Mouse (Mus musculus) cerebellum, adult 2 months (tissue): ENCODE measurements around the gene Sh2d1b1. TPM values are rescaled to one million over a fixed set of nuclear protein-coding genes. Genes with fewer than 3 reads are reported as not detected.

Source experiments
- DNase-seq, 2 experiments: peaks; one replicate each; pipeline ENCODE4 v3.0.0; 2021
- H3K27ac ChIP-seq: fragments of 200-500 bp; 2 replicates; pipeline ENCODE4 v1.5.1; 2012; ENCODE audit warnings: low read length, control low read depth, inconsistent platforms; ENCODE audit not compliant: insufficient read depth
- H3K27me3 ChIP-seq: fragments of 200-500 bp; 2 replicates; pipeline ENCODE4 v1.6.1; 2012; ENCODE audit warnings: inconsistent platforms, mild to moderate bottlenecking, low read length, moderate library complexity; ENCODE audit not compliant: control insufficient read depth, insufficient read depth
- H3K4me1 ChIP-seq: fragments of 200-500 bp; 2 replicates; pipeline ENCODE4 v1.6.1; 2011; ENCODE audit warnings: low read length; ENCODE audit not compliant: control insufficient read depth, insufficient read depth
- H3K4me3 ChIP-seq: fragments of 200-500 bp; replicated peaks from 2 replicates; pipeline ENCODE3; 2011; ENCODE audit warnings: mild to moderate bottlenecking, low read depth, low read length, control low read depth; ENCODE audit not compliant: insufficient read depth
- CTCF ChIP-seq: fragments of 200-500 bp; IDR thresholded peaks from 2 replicates; pipeline ENCODE4 v1.5.1; 2011; ENCODE audit warnings: low read depth, mild to moderate bottlenecking, control low read depth, low read length, moderate library complexity, borderline replicate concordance; ENCODE audit not compliant: insufficient read depth
- POLR2A ChIP-seq: fragments of 200-500 bp; IDR thresholded peaks from 2 replicates; pipeline ENCODE4 v1.6.1; 2011; ENCODE audit warnings: low read length, control low read depth, borderline replicate concordance; ENCODE audit not compliant: insufficient read depth
- WGBS: fragments of 180-500 bp; shearing (Covaris S2); methylation state at CpG from one replicate; pipeline ENCODE4 v1.1.7; 2018; 5-methylcytosine and 5-hydroxymethylcytosine counted together
- polyA plus RNA-seq: library from polyadenylated mRNA; depleted of rRNA; stranded (reverse); fragments of >200 nt; gene quantifications from 2 replicates; pipeline ENCODE4 v1.2.3, GENCODE M21; 2012

The Sh2d1b1 gene
- polyA plus RNA-seq, 1 experiment, result 0.03 TPM

GRCm38 (mm10) chr1:170303103-170303502, 26.0 kb downstream of the Sh2d1b1 start:
- Histone ChIP-seq H3K27ac (no peak overlapping the region), H3K4me3 (no peak overlapping the region), H3K27me3 (no peaks in the 10 kb centered on the region), H3K4me1 (no peaks in the 10 kb centered on the region)
- no peak for DNase-seq
- TF ChIP-seq POLR2A (no peak), CTCF (no peak)
- WGBS, result 65% methylated on average over 6 of the region's 6 CpGs

DNA sequence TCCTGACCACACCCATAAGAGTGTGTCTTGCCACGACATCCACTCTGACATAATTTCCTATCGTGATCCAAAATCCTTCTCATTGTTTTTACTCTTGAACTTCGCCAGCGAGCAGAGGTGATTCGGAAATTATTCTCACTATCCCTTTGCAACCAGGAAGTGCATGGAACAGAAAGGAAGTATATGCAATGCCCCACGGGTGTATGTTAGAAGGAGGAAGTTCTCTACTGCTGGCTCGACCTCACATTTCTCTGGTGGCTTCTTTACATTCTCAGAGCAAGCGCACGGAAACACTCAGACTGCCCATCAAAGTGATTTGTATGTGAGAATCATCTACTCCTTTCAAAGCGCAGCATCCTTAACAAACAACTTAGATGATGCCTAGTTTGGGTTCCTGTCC, 27.9 kb downstream of the Sh2d1b1 start:
- no peaks in the 10 kb centered on the region for H3K4me1 ChIP-seq
- WGBS, result 93% methylated on average over 10 of the region's 10 CpGs
- DNase-seq, result no peak
- no peak overlapping the region for H3K4me3 ChIP-seq
- no peak overlapping the region for H3K27ac ChIP-seq
- TF ChIP-seq POLR2A (no peak), CTCF (no peak)
- H3K27me3 ChIP-seq, result no peaks in the 10 kb centered on the region

GRCm38 (mm10) chr1:170306232-170306631, 29.1 kb downstream of the Sh2d1b1 start, which contains the start of gene Gm7694:
Gm7694 (minus strand) TSS chr1:170306332.
- Histone ChIP-seq H3K27ac (no peak within 1 kb of the TSS), H3K27me3 (no peaks in the 10 kb centered on the region), H3K4me1 (no peaks in the 10 kb centered on the region), H3K4me3 (no peak within 1 kb of the TSS)
- WGBS, result 96% methylated on average over 4 of the region's 4 CpGs
- no peak for TF ChIP-seq CTCF
- TF ChIP-seq POLR2A, result no peak
- no peak for DNase-seq

DNA sequence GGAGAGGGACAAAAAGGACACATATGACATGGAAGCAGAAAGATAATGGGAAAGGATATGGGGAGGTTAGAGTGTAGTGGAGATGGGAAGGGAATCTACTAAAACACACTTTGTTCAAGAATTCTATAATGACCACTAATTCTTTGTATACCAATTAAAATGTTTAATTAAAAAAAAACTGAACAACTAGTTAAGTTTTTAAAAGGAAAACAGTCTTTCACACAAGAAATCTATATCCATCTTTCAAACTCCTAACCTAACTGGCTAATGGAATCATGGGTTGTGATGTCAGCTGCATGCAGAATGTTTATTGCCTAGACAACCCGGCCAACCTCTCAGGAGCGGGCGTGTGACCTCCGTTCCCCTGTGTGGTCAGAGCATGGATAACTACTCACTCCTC, 31.4 kb downstream of the Sh2d1b1 start, which contains the start of gene Spata46:
Gene Spata46 (plus strand): TSS at position 301 of the 400 bp plus-strand sequence.
- 90% methylated on average over 4 of the region's 4 CpGs for WGBS
- H3K27me3 ChIP-seq, result no peaks in the 10 kb centered on the region
- TF ChIP-seq CTCF (no peak), POLR2A (no peak)
- H3K4me1 ChIP-seq, result no peaks in the 10 kb centered on the region
- H3K27ac ChIP-seq, result no peak within 1 kb of the TSS
- no peak for DNase-seq
- H3K4me3 ChIP-seq, result no peak within 1 kb of the TSS

DNA sequence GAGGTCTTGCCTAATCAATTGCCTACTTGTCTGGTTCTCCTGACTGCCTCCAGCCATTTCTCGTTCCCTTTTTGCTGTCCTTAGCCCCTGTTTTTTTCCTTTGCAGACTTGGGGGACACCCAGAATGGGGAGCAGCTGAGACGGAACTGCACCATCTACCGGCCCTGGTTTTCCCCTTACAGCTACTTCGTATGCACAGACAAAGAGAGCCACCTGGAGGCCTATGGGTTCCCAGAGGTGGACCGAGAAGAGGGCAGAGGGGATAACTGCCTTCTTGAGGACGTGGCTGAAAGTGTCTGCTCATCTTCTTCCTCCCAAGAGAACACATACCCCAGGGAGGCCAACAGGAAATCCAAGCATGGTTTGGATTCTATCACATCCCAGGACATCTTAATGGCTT, 34.3 kb downstream of the Sh2d1b1 start:
- H3K27me3 ChIP-seq, result no peaks in the 10 kb centered on the region
- no peak for DNase-seq
- no peak overlapping the region for H3K4me3 ChIP-seq
- TF ChIP-seq CTCF (no peak), POLR2A (no peak)
- WGBS, result 79% methylated on average over 6 of the region's 6 CpGs
- H3K4me1 ChIP-seq, result no peaks in the 10 kb centered on the region
- no peak overlapping the region for H3K27ac ChIP-seq

GRCm38 (mm10) chr1:170322046-170322445, 44.9 kb downstream of the Sh2d1b1 start:
- 88% methylated on average over 2 of the region's 2 CpGs for WGBS
- TF ChIP-seq POLR2A, result no peak
- no peak for TF ChIP-seq CTCF
- Histone ChIP-seq H3K27ac (no peak overlapping the region), H3K4me1 (no peaks in the 10 kb centered on the region), H3K4me3 (no peak overlapping the region), H3K27me3 (no peaks in the 10 kb centered on the region)
- no peak for DNase-seq

DNA sequence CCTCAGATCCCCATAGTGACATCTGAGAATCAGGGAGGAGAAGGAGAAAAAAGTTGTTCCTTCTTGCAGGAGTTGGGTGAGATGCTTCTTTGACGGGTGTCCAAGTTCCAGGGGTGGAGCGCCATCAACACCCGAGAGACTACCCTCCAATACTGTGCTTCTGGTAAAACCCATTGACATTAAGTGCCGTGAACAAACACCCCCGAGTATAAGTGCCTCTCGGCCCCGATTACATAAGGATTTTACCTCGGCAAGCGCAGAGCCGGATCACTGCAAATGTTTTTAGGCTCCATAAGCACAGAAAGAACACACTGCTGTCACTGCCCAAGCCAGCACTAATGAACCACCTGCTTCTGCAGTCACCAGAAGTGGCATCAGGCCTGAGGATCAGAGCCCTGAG, 45.9 kb downstream of the Sh2d1b1 start:
- DNase-seq, result no peak
- WGBS, result 82% methylated on average over 10 of the region's 10 CpGs
- Histone ChIP-seq H3K4me3 (no peak overlapping the region), H3K27me3 (no peaks in the 10 kb centered on the region), H3K4me1 (no peaks in the 10 kb centered on the region), H3K27ac (no peak overlapping the region)
- TF ChIP-seq POLR2A (no peak), CTCF (no peak)

DNA sequence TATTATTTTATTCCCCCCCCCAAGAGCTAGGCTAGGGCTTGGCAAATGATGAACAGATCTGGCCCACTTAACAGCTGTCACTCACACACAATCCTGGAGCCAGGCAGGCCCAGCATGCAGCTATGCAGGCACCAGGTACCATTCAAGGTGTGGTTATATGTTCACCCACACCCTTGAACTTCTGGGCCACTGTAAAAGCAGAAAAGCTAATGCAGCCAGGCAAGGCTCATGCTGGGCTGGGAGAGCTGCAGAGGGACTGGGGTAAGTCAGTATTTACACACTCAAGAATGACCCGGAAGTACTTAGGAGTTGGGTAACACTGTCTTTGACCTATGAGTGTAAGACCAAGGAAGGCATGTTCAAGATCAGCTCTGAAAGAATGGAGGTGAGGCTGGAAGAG, 47.2 kb downstream of the Sh2d1b1 start:
- no peak for TF ChIP-seq POLR2A
- TF ChIP-seq CTCF, result no peak
- no peak overlapping the region for H3K4me3 ChIP-seq
- no peak overlapping the region for H3K27ac ChIP-seq
- DNase-seq, result no peak
- 98% methylated on average over 1 of the region's 1 CpGs for WGBS
- H3K4me1 ChIP-seq, result no peaks in the 10 kb centered on the region
- H3K27me3 ChIP-seq, result no peaks in the 10 kb centered on the region
